Mouse (Mus musculus) B cell, adult 2 months (primary cell): Measurements from ENCODE around the gene C2cd2.

Experiments used
- DNase-seq, 2 experiments: peaks; one replicate each; pipeline ENCODE4 v3.0.0; 2022

The C2cd2 gene

DNA sequence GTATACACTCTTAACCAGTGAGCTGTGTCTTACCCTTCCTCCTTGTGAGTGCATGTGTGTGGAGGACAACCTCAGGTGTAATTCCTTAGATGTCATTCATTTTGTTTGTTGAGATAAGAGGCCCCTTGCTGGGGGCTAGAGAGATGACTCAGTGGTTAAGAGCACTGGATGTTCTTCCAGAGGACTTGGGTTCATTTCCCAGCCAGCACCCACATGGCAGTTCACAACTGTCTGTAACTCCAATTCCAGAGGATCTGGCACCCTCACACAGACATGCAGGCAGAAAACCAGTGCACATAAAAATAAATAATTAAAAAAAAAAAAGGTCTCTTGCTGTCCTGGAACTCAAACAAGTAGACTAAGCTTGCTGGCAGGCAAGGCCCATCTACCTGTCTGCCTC lies 20.6 kb downstream of the C2cd2 start:
- no peak for DNase-seq

DNA sequence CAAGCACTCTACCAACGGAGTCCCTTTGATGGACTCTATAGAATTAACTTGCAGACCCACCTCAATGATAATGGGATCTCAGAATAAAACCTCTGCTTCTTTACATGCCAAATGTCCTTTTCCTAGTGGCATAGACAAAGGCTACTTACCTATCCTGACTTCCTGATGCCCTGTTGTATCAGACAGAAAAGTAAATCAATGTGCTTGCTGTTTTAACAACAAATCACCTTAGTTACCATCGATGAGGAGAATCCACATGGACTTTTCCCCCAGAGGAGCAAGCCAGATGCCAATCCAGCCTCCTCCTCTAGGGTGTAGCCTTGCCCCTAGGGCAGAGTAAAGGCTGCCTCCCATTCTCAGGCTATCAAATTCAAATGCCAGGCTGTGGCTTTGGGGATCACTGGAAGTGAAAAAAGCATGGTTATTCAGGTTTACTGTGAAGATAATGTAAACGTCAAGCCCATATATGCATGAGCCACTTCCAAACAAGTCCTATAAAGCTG lies 21.9 kb downstream of the C2cd2 start:
- DNase-seq: no peak

DNA sequence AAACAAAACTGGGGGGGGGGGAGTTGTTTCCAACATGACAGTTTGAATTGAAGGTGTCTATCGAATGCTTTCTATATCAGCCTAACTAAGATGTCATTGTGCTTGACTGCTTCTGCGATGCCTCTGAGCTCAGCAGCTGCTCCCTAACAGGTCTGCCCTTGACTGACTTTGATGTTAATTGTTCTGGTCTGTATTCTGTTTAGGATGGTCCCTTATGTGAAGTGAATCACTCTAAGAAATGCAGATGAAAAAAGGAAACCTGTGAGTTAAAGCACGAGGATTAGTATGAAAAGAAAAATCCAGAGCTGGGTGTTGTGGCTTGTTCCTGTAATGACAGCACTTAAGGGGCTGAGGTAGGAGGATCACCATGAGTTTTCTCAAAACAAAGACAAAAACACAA lies 26.6 kb downstream of the C2cd2 start:
- DNase-seq: no peak

DNA sequence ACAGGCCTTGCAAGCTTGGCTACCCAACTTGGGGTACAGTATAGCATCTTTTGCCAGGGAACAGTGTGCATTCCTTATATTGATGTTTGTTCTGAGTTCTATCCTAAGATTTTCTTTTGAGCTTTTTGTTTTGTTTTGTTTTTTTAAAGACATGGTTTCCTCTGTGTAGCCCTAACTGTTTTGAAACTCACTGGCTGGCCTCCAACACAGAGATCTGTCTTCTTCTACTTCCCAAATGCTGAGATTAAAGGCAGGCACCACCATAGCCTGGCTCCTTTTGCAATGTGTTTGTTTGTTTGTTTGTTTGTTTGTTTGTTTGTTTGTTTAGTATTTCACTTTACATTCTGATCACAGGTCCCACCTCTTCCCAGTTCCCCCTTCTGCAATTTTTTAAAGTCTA lies 32.2 kb downstream of the C2cd2 start:
- no peak for DNase-seq

DNA sequence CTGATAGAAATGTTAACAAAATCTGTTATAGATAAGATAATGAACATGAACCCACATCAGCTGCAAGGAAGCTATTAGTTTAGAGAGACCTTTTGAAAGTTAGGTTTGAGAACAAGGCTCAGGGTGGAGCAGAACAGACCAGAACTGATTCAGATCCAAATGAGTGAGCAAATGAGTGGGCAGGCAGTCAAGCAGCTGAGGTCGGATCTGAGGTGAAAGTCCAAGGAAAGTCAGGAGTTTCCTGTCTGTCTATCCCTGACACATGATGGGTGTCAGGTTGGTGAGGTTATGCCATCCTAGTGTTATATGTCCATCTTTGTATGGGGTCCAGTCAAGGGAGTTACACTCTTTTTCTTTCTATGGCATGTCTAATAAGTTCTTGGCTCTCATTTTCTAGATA lies 32.9 kb downstream of the C2cd2 start:
- no peak for DNase-seq

DNA sequence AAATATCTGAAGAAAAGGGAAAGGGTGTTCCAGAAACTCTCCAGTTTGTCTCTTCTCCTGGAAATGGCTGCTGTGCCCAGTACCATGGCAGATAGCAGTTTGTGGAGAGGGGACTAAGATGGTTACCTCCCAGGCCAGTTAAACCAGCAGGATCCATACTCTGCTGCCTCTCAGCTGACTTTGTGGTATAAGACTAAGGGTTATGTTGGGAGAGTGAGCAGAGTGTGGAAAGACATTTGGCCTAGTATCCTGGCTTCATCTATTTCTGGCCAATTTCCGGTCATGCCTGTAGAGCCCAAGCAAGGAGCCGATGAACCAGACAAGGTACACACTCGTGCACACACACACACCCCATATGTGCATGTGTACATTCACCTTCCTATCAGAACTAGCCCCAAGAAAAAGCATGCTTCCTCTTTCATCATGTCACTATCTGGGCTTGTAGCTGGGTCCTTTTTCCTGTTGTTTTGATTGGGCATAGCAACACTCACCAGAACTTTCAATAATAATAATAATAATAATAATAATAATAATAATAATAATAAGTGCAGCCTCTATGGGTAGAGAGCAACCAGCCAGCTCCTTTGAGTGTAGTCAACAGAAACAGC lies 35.0 kb downstream of the C2cd2 start:
- DNase-seq: no peak

DNA sequence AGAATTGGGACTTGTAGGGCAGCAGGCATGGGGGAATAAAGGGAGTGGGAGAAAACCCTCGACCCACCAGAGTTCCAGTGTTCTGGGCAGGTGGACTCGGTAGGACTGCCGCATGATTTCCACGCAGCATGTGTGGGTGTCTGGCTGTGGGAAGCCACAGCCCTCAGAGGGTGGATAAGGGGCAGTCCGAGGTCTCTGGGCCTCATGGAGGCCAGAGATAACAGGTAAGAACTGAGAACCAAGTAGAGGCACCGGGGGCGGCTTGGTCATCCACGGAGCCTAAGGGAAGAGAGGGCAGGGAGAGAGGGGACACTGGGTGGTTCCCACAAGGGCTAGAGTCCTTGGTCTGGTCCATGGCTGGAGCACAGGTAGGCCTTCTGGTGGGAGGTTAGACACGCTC lies 36.0 kb downstream of the C2cd2 start:
- DNase-seq: no peak

DNA sequence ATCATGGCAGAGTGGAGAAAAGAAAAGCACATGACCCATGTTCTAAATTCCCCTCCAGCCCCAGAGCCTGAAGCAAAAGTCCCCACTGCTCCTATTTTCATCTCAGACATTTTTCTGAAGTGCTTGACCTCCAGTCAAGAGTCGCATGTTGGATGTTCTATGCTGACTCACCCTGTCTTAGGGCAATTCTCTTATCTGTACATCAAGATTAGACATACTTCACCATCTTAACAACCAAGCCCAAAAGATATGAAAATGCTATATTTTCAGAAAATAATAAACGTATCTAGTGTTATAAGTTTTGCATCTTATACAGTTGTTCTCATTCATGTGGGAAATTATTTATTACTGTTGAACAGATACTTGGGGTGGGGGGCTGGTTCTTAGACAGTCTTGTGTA lies 36.6 kb downstream of the C2cd2 start:
- no peak for DNase-seq

DNA sequence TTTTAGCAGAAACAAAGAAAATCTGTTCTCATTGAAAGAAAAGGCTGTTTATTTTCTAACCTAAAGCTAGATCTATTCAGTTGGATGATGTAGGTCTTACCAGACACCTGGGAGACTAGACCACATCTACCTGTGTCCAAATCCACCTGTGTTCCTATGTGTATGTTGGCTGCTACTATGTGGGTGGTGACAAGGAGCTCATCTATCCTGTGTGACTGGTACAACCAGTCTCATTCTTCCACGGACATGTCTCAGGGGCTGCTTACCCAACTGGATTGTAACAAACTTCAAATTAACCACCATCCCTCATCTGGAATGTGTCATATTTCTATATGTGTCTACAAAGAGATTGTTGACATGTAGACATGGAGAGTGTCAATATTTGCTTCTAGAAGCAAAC lies 38.7 kb downstream of the C2cd2 start:
- no peak for DNase-seq

DNA sequence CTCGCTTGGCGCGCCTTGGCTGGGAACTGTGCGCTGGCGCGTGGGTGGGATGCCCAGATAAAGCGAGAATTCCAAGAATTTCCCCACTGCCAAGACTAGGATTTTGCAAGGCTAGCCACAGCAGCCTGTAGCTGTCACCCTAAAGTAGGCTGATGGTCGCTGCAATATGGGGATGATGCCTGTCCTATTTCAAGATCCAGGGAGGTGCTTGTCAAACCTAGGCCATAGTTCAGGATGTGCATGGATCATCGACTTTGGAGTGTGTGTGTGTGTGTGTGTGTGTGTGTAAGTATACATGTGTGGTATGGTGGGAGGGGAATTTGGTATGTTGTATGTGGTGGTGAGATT lies 39.6 kb downstream of the C2cd2 start:
- no peak for DNase-seq

DNA sequence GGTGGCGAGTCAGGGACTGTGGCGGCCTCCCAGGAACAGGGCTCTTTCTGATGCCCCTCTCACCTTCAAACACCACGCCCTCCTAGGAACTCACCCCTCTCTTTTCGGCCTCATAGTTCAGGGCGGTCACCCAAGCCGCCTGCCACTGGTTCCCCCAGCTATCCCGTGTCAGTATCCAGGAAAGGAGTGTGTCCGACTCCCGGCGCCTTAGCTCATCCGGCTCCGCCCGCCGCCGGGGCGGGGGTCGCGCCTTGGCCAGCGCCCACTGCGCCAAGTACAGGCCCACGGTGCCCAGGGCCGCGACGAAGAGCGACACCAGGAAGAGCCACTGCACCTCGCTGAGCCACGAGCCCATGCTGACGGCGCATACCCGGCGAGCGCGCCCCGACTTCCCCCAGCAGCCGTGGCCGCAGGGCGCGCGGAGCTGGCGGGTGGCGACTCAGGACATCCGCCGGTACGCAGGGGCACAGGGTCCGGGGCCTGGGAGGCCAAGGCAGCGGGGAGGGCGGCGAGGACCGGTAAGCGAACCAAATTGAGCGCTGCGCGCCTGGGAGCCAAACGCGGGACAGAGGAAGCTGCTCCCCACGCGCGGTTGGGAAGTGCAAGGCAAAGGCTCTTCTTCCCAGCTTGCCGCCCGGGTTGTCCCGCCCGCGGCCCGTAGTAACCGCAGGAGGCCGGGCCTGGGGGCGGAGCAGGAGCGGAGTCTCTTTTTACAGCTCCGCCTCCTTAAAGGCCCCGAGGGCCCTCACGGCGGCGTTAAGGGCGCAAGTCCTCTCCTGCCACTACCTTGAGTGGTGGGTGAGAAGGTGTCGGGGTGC lies 40.2 kb downstream of the C2cd2 start:
- DNase-seq: peak; percentile 70 to 72

DNA sequence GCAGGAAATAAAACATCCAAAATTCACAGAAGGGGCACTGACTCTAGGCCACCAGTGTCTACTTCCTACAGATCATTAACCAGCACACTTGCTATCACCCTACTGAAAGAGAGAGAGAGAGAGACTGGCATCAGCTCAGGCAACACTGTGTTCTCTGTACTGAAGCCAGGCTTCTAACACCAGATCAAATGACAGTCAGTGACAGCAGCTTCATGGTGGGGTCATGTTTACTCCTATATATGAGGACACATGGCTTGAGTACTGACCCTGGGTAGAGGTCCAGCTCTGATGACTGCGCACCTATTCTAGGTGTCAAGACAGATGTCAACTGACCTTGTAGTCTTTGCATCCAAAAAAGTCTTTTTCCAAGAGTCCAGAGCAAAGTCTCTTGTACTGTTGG lies 41.8 kb downstream of the C2cd2 start:
- no peak for DNase-seq

DNA sequence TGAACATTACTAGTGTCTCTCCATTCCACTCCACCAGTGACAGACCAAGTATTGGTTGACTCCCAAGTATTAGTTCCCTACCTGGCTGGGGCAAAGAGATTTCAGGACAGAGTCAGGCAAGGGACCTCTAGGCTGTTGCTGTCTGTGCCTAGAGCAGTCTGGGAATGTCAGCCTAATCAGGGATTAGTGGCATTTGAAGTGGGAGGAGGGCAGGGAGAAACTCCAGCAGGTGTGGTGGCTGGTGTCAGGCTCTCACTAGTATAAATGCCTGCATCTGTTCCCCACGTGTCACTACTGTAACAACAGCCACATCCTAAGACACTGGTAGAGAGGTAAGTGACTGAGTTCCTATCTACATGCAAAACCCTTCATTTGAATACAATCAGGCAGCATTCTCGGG lies 42.6 kb downstream of the C2cd2 start:
- DNase-seq: no peak

DNA sequence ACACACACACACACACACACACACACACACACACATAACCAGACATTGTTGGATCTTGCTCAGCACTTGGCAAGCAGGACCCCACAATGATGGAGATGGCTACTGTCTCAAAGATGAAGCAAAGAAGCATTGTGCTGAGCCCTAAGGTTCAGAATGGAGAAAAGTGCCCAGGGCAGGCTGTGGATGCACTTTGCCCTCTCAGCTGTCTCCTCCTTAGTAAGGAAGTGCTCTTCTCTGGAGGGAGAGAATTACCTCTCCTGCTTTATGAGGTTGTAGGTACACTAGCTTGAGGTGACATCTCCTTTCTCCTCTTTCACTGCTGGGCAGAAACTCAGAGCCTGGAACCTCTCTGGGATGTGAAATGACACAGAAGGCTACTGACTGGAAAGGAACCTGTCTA lies 49.5 kb downstream of the C2cd2 start:
- DNase-seq: no peak

DNA sequence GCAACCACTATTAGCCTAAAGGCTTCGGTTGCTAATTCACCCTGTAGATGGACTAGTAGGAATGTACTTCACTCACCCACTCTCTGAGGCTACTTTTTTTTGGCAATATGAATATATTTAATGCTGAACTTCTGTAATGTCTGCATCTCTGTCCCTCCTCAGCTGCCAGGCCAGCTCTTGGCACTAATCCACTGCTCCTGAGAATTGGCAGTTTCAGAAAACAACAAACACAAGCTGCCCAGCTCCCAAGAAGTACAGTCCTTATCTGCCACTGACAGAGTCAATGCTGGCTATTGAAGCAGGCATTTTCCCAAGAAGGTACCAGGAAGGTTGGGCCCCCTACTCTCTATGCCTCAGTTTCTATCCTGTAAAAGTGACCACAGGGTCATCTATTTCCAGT lies 53.0 kb downstream of the C2cd2 start:
- no peak for DNase-seq

DNA sequence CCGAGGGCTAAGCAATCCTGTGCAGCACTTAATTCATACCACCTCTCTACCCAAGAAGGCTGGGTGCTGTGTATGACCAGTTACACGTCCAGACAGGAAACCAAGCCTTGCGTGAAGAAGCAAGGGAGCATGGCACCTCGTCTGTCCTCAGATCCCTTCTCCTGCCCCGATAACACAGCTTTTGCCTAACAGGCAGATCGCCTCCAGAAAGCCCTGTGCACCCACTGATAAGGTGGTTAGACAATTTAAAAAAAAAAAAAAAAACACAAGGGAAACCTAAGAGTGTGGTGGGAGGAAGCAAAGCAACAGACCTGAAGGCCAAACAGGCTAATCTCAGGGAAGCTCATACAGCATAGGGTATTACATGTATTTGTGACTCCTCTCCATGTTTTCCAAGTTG lies 54.9 kb downstream of the C2cd2 start:
- no peak for DNase-seq

DNA sequence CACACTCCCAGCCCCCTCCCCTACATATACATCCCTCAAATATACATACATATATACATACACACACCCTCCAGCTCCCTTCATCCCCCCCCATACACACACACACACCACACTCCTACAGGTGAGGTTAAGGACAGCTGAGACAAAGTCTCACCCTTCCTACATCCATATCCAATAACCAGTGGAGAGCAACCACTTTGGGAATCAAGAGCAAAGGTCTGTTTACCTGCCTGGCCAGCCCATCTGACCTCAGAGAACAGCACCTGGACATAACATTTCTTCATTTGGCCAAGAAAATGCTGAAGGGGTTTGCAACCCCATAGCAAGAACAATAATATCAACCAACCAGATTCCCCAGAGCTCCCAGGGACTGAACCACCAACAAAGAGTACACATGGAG lies 56.1 kb downstream of the C2cd2 start:
- DNase-seq: no peak

DNA sequence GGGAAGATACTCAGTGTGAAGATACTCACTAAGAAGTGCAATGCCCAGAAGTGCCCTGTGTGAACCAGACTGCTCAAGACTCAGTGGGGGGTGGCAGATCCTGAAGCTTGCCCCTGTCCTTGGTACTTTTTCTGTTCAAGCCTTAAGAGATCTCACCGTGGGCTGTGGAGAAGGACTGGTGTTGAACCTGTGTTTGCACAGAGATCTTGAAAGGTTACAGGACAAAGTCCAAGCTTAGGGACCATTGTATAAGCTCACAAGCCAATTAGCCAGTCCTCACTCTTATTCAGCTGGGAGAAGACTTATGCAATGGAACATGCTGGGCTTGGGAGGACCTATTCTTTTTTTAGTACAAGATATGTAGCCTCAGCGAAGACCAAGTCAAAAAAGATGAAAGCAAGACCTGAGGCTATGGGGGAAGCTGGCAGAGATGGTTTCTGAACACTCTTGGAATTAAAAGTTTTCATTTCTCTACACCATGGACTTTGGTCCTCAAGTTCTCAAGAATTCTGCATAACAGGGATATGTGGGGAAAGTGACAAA lies 56.9 kb downstream of the C2cd2 start:
- no peak for DNase-seq

DNA sequence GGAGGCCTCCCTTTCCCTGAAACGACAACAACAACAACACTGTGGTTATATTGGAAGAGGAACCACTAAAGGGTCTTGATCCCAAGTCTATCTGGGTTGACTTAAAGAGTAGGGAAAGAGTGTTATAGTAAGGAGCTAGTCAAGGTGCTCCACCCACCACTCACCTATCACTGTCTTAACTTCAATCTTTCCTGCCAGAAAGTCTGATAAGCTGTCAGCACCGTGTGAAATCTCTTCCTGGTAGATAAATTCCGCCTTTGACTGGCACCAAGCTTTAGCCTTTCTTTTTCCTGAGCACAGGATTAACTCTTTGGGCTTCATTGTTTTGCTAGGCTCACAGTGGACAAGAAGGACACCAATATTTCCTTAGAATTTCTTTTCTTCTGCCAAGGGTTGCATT lies 58.4 kb downstream of the C2cd2 start:
- no peak for DNase-seq

DNA sequence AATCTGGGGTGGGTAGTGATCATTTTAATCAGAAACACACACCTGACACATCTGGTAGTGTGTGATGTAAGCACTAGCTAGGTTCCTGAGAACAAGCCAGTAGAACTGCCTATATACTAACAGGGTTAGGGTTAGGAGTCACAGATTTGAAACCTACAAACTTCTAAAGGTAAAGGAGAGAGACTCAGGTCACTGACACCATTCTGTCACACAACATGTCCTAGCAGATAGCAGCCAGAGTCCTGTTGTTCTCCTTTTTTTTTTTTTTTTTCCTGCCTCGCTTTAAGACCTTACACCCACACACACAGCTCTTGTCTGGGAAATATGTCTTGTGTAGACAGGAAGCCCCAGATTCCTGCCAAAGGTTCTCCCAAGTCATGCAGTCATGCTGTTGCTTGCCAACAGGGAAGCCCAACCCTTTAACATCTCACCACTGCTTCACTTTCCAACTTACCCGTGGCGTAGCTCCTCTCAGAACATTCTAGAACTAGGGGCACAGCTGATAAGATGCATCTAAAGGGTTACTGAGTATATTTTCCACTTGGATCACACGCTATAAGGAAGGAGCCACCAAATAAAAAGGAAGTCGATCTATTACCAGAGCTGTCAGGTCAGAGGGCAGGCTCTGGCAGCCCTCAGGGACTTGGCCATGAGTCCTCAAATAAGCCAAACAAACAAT lies 64.9 kb downstream of the C2cd2 start:
- DNase-seq: no peak

DNA sequence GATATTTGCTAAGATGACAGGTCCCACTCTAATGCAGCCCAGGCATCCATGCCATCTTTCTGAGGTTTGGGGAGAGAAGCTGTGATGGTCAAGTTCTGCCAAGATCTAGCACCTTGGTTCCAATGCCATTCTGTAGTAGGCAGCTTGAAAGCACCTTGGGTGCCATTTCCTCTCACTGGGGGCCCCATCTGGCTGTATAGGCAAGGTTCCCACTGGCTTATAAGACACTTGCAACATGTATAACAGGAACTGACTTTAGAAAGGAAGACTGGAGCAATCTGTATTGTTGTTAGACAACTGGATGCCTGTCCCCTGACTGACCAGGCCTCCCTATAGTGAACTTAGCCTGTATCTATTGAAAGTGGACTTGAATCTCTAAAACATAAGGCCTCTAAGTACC lies 74.6 kb downstream of the C2cd2 start:
- no peak for DNase-seq

DNA sequence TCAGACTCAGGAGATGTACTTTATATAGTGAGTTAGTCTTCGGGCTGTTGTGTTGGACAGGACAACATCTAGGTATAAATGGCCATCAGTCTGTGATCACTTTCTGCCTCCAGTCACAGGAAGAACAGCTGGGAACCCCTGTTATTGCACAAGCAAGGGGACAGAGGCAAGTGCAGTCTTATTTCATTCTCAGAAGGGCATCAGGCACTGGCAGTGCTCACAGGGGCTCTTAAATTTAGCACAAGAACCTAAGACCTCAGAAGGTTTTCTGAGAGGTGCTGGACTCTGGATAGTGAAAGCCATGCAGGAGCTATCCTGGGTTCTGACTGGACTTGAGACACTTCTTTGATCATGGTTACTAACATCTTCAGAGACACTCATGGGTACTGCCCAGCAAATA lies 78.7 kb downstream of the C2cd2 start:
- DNase-seq: no peak

DNA sequence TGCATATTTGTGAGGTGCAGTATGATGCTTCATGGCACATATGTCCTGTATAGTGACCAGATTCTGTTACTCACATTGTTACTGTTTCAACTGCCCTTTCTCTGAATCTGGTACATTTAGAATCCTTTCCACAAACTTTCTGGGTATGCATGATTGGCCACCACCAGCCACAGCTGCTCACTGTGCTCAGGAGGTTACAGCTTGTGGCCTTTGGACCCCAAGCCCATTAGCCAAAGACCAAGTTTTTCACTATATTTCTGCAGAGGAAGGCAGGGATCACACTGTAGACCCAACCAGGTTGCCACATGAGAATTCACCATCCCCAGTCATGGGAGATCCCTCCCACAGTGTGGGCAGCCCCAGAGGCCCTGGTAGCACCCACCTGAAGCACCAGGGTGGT lies 79.5 kb downstream of the C2cd2 start:
- no peak for DNase-seq

DNA sequence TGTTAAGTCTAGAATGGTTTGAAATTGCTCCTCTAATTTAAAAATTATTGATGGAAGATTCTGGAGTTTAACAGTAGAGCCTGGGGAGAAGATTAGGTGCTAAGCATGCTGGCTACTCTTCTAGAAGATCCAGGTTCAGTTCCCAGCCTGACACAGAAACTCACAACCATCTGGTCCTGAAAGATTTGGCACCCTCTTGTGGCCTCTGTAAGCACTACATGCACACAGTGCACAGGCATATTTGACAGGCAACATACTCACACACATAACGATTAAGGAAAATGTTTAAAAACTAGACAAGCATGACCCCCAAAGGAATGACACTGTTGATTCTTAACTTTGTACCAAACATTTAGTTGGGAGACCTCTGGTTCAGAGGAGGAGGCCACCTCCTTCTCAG lies 83.3 kb downstream of the C2cd2 start:
- peak; percentile 69 to 70 for DNase-seq
